10 mouse cellular contexts compared by ENCODE assay signal in genomic region chr17:24485090-24485860, GRCm38 (mm10). TPM values are rescaled to one million over a fixed set of nuclear protein-coding genes. Genes with fewer than 3 reads are reported as not detected.
DNase-seq lines count a peak whose midpoint lies in the region; ATAC-seq and TF ChIP-seq lines count a peak whose summit lies in the region.
"Had no signal": no experiment of that assay in that cellular context is flagged by ENCODE, and none has a peak within 500 bp of the region (broad histone marks: within the 10 kb centered on the region; RNA-seq: fewer than 3 reads in every experiment).

No protein-coding gene starts in this region.

- TF ChIP-seq POLR2A in lung, adult 2 months (IDR thresholded peaks at IDR 0.05; ENCODE audit: borderline replicate concordance, extremely low read depth, low read depth, low read length) = no peak

- peaks cover 21% of the 10 kb centered on the region for H3K4me1 ChIP-seq in heart, embryonic 13.5 days
- peaks cover 5% of the 10 kb centered on the region for H3K4me1 ChIP-seq in embryonic facial prominence, embryonic 11.5 days (ENCODE audit: control insufficient read depth, insufficient read depth, low read length)
- peaks cover 25% of the 10 kb centered on the region for H3K4me1 ChIP-seq in limb, embryonic 13.5 days
- H3K4me1 ChIP-seq in lung, adult 2 months (ENCODE audit: control insufficient read depth, insufficient read depth, low read length) = no peaks in the 10 kb centered on the region

- TF ChIP-seq CTCF in lung, adult 2 months (IDR thresholded peaks at IDR 0.05; ENCODE audit: insufficient read depth, low read length) = no peak

- no peak overlapping the region for H3K4me3 ChIP-seq in heart, embryonic 13.5 days
- no peak overlapping the region for H3K4me3 ChIP-seq in embryonic facial prominence, embryonic 11.5 days (ENCODE audit: low read depth, low read length)
- H3K4me3 ChIP-seq in limb, embryonic 13.5 days = no peak overlapping the region
- no peak overlapping the region for H3K4me3 ChIP-seq in lung, adult 2 months (replicated peaks; ENCODE audit: extremely low read depth, low read depth, low read length)
- H3K4me3 ChIP-seq: embryonic facial prominence, embryonic 12.5 days; lung, embryonic 15.5 days had no signal

- no peak for ATAC-seq in heart, embryonic 13.5 days (ENCODE audit: extremely low read depth, insufficient number of reproducible peaks, low FRiP score, low TSS enrichment)
- no peak; the same call in 1 of the 2 replicates for ATAC-seq in embryonic facial prominence, embryonic 11.5 days (replicated peaks; ENCODE audit: insufficient number of reproducible peaks, low FRiP score, low TSS enrichment, low read depth)
- ATAC-seq in limb, embryonic 13.5 days (ENCODE audit: low FRiP score, low read depth) = no peak

- H3K4me2 ChIP-seq in heart, embryonic 13.5 days = no peak overlapping the region
- H3K4me2 ChIP-seq in embryonic facial prominence, embryonic 11.5 days (ENCODE audit: low read depth, low read length) = no peak overlapping the region
- H3K4me2 ChIP-seq in limb, embryonic 13.5 days (replicated peaks) = no peak overlapping the region
- H3K4me2 ChIP-seq: embryonic facial prominence, embryonic 12.5 days; lung, embryonic 15.5 days had no signal

- H3K9ac ChIP-seq in heart, embryonic 13.5 days = peak overlapping the region; percentile 54
- H3K9ac ChIP-seq in embryonic facial prominence, embryonic 11.5 days (replicated peaks; ENCODE audit: low read length) = peak overlapping the region; percentile 3; the same call in 1 of the 2 replicates
- peak overlapping the region; percentile 50; the same call in 1 of the 2 replicates for H3K9ac ChIP-seq in limb, embryonic 13.5 days
- H3K9ac ChIP-seq: embryonic facial prominence, embryonic 12.5 days; lung, embryonic 15.5 days had no signal

- H3K9me3 ChIP-seq in heart, embryonic 13.5 days = no peaks in the 10 kb centered on the region
- H3K9me3 ChIP-seq in embryonic facial prominence, embryonic 11.5 days (replicated peaks; ENCODE audit: control insufficient read depth, low read length) = no peaks in the 10 kb centered on the region
- no peaks in the 10 kb centered on the region for H3K9me3 ChIP-seq in limb, embryonic 13.5 days
- H3K9me3 ChIP-seq: embryonic facial prominence, embryonic 12.5 days; lung, embryonic 15.5 days had no signal

- H3K36me3 ChIP-seq in heart, embryonic 13.5 days = no peaks in the 10 kb centered on the region
- H3K36me3 ChIP-seq in embryonic facial prominence, embryonic 11.5 days (replicated peaks; ENCODE audit: control insufficient read depth, insufficient read depth, low read depth, low read length) = no peaks in the 10 kb centered on the region
- H3K36me3 ChIP-seq in limb, embryonic 13.5 days = no peaks in the 10 kb centered on the region
- H3K36me3 ChIP-seq: embryonic facial prominence, embryonic 12.5 days; lung, embryonic 15.5 days had no signal

- WGBS in heart, embryonic 13.5 days = 41% methylated on average over 11 of the region's 11 CpGs
- WGBS in embryonic facial prominence, embryonic 11.5 days = 46% methylated on average over 11 of the region's 11 CpGs
- 43% methylated on average over 11 of the region's 11 CpGs for WGBS in limb, embryonic 13.5 days
- 54% methylated on average over 11 of the region's 11 CpGs for WGBS in lung, adult 2 months

- H3K27ac ChIP-seq in heart, embryonic 13.5 days (replicated peaks) = no peak overlapping the region
- H3K27ac ChIP-seq in embryonic facial prominence, embryonic 11.5 days (replicated peaks; ENCODE audit: low read depth, low read length) = no peak overlapping the region
- no peak overlapping the region for H3K27ac ChIP-seq in limb, embryonic 13.5 days
- H3K27ac ChIP-seq: embryonic facial prominence, embryonic 12.5 days; lung, embryonic 15.5 days had no signal

- H3K27me3 ChIP-seq in heart, embryonic 13.5 days (replicated peaks) = peaks cover 43% of the 10 kb centered on the region
- H3K27me3 ChIP-seq in embryonic facial prominence, embryonic 11.5 days (ENCODE audit: control insufficient read depth, insufficient read depth, low read length) = peaks cover 5% of the 10 kb centered on the region
- H3K27me3 ChIP-seq in limb, embryonic 13.5 days = peaks cover 32% of the 10 kb centered on the region

- no peak for DNase-seq in heart, adult 9 months (ENCODE audit: low spot score in 2 of 2)
- DNase-seq in ES-CJ7 (ENCODE audit: low read depth, low spot score) = peak; percentile 46
- no peak for DNase-seq in embryonic facial prominence, embryonic 11.5 days (ENCODE audit: low spot score)
- DNase-seq in urinary bladder, adult 2 months (ENCODE audit: low spot score) = no peak
- no peak for DNase-seq in c-Kit-positive CD71-positive TER-119-positive erythroid progenitor cells, embryonic 14.5 days (ENCODE audit: low spot score)
- no peak for DNase-seq in lung, adult 2 months

RNA-seq across cellular contexts. Expression of gene Caskin1, which starts 3.1 kb away (rescaled TPM):
- 0.55 and 0.76 TPM in 2 replicates for polyA plus RNA-seq in heart, embryonic 13.5 days (2015; fragmentation: Nextera tagmentation; extraction: Ambion mirVana)
- 2.6 and 2.8 TPM in 2 replicates for polyA plus RNA-seq in embryonic facial prominence, embryonic 11.5 days (2014; fragmentation: Nextera tagmentation; extraction: Ambion mirVana)
- polyA plus RNA-seq in limb, embryonic 13.5 days (2015; fragmentation: Nextera tagmentation; extraction: Ambion mirVana) = 5.0 and 5.2 TPM in 2 replicates
- polyA plus RNA-seq in urinary bladder, adult 2 months (2012; rRNA removed) = 0.76 and 1.1 TPM in 2 replicates
- polyA plus RNA-seq in lung, adult 2 months (2012; rRNA removed) = 1.7 and 2.1 TPM in 2 replicates

RNA-seq across cellular contexts. Expression of gene Mlst8, which starts 6.4 kb away (rescaled TPM):
- 18.1 TPM in 2 replicates for polyA plus RNA-seq in heart, embryonic 13.5 days (2015; fragmentation: Nextera tagmentation; extraction: Ambion mirVana)
- 30.3 and 32.0 TPM in 2 replicates for polyA plus RNA-seq in embryonic facial prominence, embryonic 11.5 days (2014; fragmentation: Nextera tagmentation; extraction: Ambion mirVana)
- polyA plus RNA-seq in limb, embryonic 13.5 days (2015; fragmentation: Nextera tagmentation; extraction: Ambion mirVana) = 33.1 and 35.6 TPM in 2 replicates
- polyA plus RNA-seq in urinary bladder, adult 2 months (2012; rRNA removed) = 20.9 and 21.7 TPM in 2 replicates
- 27.5 and 43.2 TPM in 2 replicates for polyA plus RNA-seq in lung, adult 2 months (2012; rRNA removed)

RNA-seq across cellular contexts. Expression of gene Bricd5, which starts 11.6 kb away (rescaled TPM):
- polyA plus RNA-seq in heart, embryonic 13.5 days (2015; fragmentation: Nextera tagmentation; extraction: Ambion mirVana) = 0.27 TPM in 1 of 2 replicates, not detected in the other
- polyA plus RNA-seq in embryonic facial prominence, embryonic 11.5 days (2014; fragmentation: Nextera tagmentation; extraction: Ambion mirVana) = 0.42 TPM in 1 of 2 replicates, not detected in the other
- polyA plus RNA-seq in limb, embryonic 13.5 days (2015; fragmentation: Nextera tagmentation; extraction: Ambion mirVana) = not detected in 2 replicates
- 0.10 and 0.19 TPM in 2 replicates for polyA plus RNA-seq in urinary bladder, adult 2 months (2012; rRNA removed)
- polyA plus RNA-seq in lung, adult 2 months (2012; rRNA removed) = 0.15 and 0.43 TPM in 2 replicates
- polyA plus RNA-seq: embryonic facial prominence, embryonic 12.5 days; lung, embryonic 15.5 days had no signal

RNA-seq across cellular contexts. Expression of gene Pgp, which starts 15.1 kb away (rescaled TPM):
- polyA plus RNA-seq in heart, embryonic 13.5 days (2015; fragmentation: Nextera tagmentation; extraction: Ambion mirVana) = 61.3 and 66.8 TPM in 2 replicates
- 53.7 and 54.9 TPM in 2 replicates for polyA plus RNA-seq in embryonic facial prominence, embryonic 11.5 days (2014; fragmentation: Nextera tagmentation; extraction: Ambion mirVana)
- 50.2 and 51.3 TPM in 2 replicates for polyA plus RNA-seq in limb, embryonic 13.5 days (2015; fragmentation: Nextera tagmentation; extraction: Ambion mirVana)
- polyA plus RNA-seq in urinary bladder, adult 2 months (2012; rRNA removed) = 31.8 and 33.5 TPM in 2 replicates
- 39.5 and 46.2 TPM in 2 replicates for polyA plus RNA-seq in lung, adult 2 months (2012; rRNA removed)

RNA-seq across cellular contexts. Expression of gene E4f1, which starts 15.2 kb away (rescaled TPM):
- polyA plus RNA-seq in heart, embryonic 13.5 days (2015; fragmentation: Nextera tagmentation; extraction: Ambion mirVana) = 24.5 and 25.9 TPM in 2 replicates
- 10.3 and 11.1 TPM in 2 replicates for polyA plus RNA-seq in embryonic facial prominence, embryonic 11.5 days (2014; fragmentation: Nextera tagmentation; extraction: Ambion mirVana)
- 38.3 and 45.7 TPM in 2 replicates for polyA plus RNA-seq in limb, embryonic 13.5 days (2015; fragmentation: Nextera tagmentation; extraction: Ambion mirVana)
- polyA plus RNA-seq in urinary bladder, adult 2 months (2012; rRNA removed) = 55.8 and 61.5 TPM in 2 replicates
- polyA plus RNA-seq in lung, adult 2 months (2012; rRNA removed) = 85.9 and 90.1 TPM in 2 replicates

Comparison
In these comparisons a context has a peak if more than half of its experiments do, and no peak if none do; other contexts are left out.
1. H3K9ac ChIP-seq: peak in every context shown above with its lines; median percentile 54 in heart, embryonic 13.5 days; 50 in limb, embryonic 13.5 days; 3 in embryonic facial prominence, embryonic 11.5 days.